Mouse (Mus musculus): Measurements from ENCODE around the gene Sec22a. TPM values are rescaled to one million over a fixed set of nuclear protein-coding genes. Genes with fewer than 3 reads are reported as not detected.

Sec22a gene
- polyA plus RNA-seq (2012; rRNA removed): 23.5 and 26.4 TPM in 2 replicates

GRCm38 (mm10) chr16:35363150-35364062 lies at the start of gene Sec22a:
Gene Sec22a, minus strand, starts transcription at chr16:35363918.

Other genes with a start within 250 kb of the Sec22a start
- 39.6 and 43.5 TPM in 2 replicates for gene Adcy5, start 209.0 kb downstream of the Sec22a start, polyA plus RNA-seq (2012; rRNA removed)
- 10.6 and 12.0 TPM in 2 replicates for gene Pdia5, start 127.0 kb upstream of the Sec22a start, polyA plus RNA-seq (2012; rRNA removed)
- 30.6 and 35.8 TPM in 2 replicates for gene Sema5b, start 177.2 kb upstream of the Sec22a start, polyA plus RNA-seq (2012; rRNA removed)